Mouse (Mus musculus) brain, embryonic 14.5 days (tissue): ENCODE measurements around the gene Mxi1.

Experiments
- CTCF ChIP-seq: fragments of 200-500 bp; IDR thresholded peaks from 2 replicates; pipeline ENCODE4 v1.5.1; 2012; ENCODE audit warnings: inconsistent platforms, mild to moderate bottlenecking, moderate library complexity, borderline replicate concordance; ENCODE audit not compliant: insufficient read depth, insufficient read length; ENCODE audit errors: extremely low read depth
- POLR2A ChIP-seq: fragments of 200-500 bp; IDR thresholded peaks from 2 replicates; pipeline ENCODE4 v1.6.1; 2012; ENCODE audit warnings: mild to moderate bottlenecking, inconsistent platforms, borderline replicate concordance; ENCODE audit not compliant: poor library complexity, insufficient read depth, insufficient read length, severe bottlenecking; ENCODE audit errors: extremely low read depth

- TF ChIP-seq CTCF (no peak), POLR2A (no peak)
These were observed 23.4 kb downstream of the Mxi1 start for GRCm38 (mm10) chr19:53333730-53334129.
